Mouse (Mus musculus) ES-E14 (cell line): ENCODE data around the gene Cdc37. TPM values are rescaled to one million over a fixed set of nuclear protein-coding genes. Genes with fewer than 3 reads are reported as not detected.
A peak's percentile ranks its signal among the peaks of the same experiment; 100 is the strongest.

ENCODE experiments used
- DNase-seq: peaks from one replicate; pipeline ENCODE4 v3.0.0-alpha.2; 2013; ENCODE audit warnings: low read depth, low spot score
- H3K27ac ChIP-seq: 2 replicates; pipeline ENCODE4 v1.5.1; 2012; ENCODE audit warnings: low read depth, mild to moderate bottlenecking, low read length, moderate library complexity, mixed read lengths; ENCODE audit not compliant: poor library complexity, insufficient read depth, severe bottlenecking
- H3K36me3 ChIP-seq: 2 replicates; pipeline ENCODE4 v1.6.1; 2012; ENCODE audit warnings: mild to moderate bottlenecking, low read length, moderate library complexity, mixed read lengths; ENCODE audit not compliant: control insufficient read depth, poor library complexity, insufficient read depth, severe bottlenecking
- H3K4me1 ChIP-seq, 2 experiments: fragments of 150-350 bp in 1 of 2; sonication (generic) in 1 of 2; 2 replicates each; pipeline ENCODE4 v1.6.1; 2012; ENCODE audit warnings: low read length in 2 of 2, mild to moderate bottlenecking in 1 of 2, mixed read lengths in 1 of 2; ENCODE audit not compliant: control insufficient read depth in 2 of 2, insufficient read depth in 2 of 2, poor library complexity in 1 of 2
- H3K4me3 ChIP-seq, 2 experiments: fragments of 150-350 bp in 1 of 2; sonication (generic) in 1 of 2; 2 replicates each; pipeline ENCODE4 v1.5.1; 2012; ENCODE audit warnings: low read length in 2 of 2, low read depth in 1 of 2, mild to moderate bottlenecking in 1 of 2, mixed read lengths in 1 of 2; ENCODE audit not compliant: insufficient read depth in 1 of 2, poor library complexity in 1 of 2, severe bottlenecking in 1 of 2
- H3K9ac ChIP-seq: 2 replicates; pipeline ENCODE4 v1.6.1; 2012; ENCODE audit warnings: low read depth, mild to moderate bottlenecking, low read length, mixed read lengths; ENCODE audit not compliant: poor library complexity, insufficient read depth, severe bottlenecking
- H3K9me3 ChIP-seq: fragments of 150-350 bp; sonication (generic); 2 replicates; pipeline ENCODE4 v1.6.1; 2012; ENCODE audit warnings: low read depth, mild to moderate bottlenecking, low read length; ENCODE audit not compliant: control insufficient read depth, insufficient read depth
- CHD2 ChIP-seq: IDR thresholded peaks from 2 replicates; pipeline ENCODE4 v1.6.1; 2014; ENCODE audit warnings: mild to moderate bottlenecking, low read depth, low read length, inconsistent platforms
- HCFC1 ChIP-seq: IDR thresholded peaks from 2 replicates; pipeline ENCODE4 v1.6.1; 2012; ENCODE audit warnings: low read length, inconsistent platforms, borderline replicate concordance; ENCODE audit not compliant: insufficient read depth
- MAFK ChIP-seq: IDR thresholded peaks from 2 replicates; pipeline ENCODE4 v1.6.1; 2014; ENCODE audit warnings: mild to moderate bottlenecking, low read depth, low read length, inconsistent platforms; ENCODE audit not compliant: insufficient read depth
- ZC3H11A ChIP-seq: IDR thresholded peaks from 2 replicates; pipeline ENCODE4 v1.6.1; 2012; ENCODE audit warnings: low read depth, mild to moderate bottlenecking, inconsistent platforms, low read length, borderline replicate concordance
- ZNF384 ChIP-seq: IDR thresholded peaks from 2 replicates; pipeline ENCODE4 v1.6.1; 2012; ENCODE audit warnings: low read depth, low read length, inconsistent platforms
- in situ Hi-C, 2 experiments: fragments of 600-800 bp; cut with MboI; formaldehyde crosslinking; loops; one replicate each; pipeline ENCODE4 v1.15.1; 2025; ENCODE audit warnings: low sequenced_read_pairs in 2 of 2, inconsistent platforms in 1 of 2; ENCODE audit not compliant: unreplicated experiment in 2 of 2
- total RNA-seq: library from RNA; depleted of rRNA; stranded (reverse); fragments of 300-350 nt; gene quantifications from 2 replicates; pipeline ENCODE4 v1.2.3, GENCODE M21; 2012

The Cdc37 gene
- total RNA-seq, 1 experiment, result 165 TPM

DNA sequence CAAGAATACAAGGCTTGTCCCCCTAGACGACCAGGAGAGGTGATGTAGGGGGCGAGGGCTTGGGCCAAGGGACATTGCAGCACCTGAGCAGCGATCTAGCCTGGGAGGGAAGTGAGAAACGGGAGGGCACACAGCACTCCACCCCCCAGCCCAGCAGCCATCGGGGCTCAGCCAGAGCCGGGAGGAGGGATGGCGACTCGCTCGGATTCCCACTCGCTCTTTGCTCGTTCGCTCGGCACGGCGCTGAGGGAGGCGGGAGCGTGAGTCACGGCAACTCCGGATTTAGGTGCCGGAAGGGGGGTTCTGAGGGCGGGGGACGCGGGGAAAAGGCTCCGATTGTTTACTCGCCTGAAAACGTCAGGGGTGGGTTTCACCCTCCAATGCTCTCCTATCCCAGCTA, 14.3 kb upstream of the Cdc37 start:
- TF ChIP-seq ZNF384 (no peak), ZC3H11A (no peak), CHD2 (no peak), HCFC1 (no peak), MAFK (no peak)
- no peaks in the 10 kb centered on the region for H3K9me3 ChIP-seq
- no peak for DNase-seq
- no peak overlapping the region for H3K27ac ChIP-seq
- H3K4me3 ChIP-seq, result peak overlapping the region; percentile 38 to 40; a peak in 3 of 4 replicates
- in situ Hi-C loops, result no loop called here
- H3K36me3 ChIP-seq, result no peaks in the 10 kb centered on the region
- H3K9ac ChIP-seq, result peak overlapping the region; percentile 14; the same call in 1 of the 2 replicates
- H3K4me1 ChIP-seq, result peaks cover 0 to 5% of the 10 kb centered on the region in 2 experiments; a peak in 2 of 4 replicates

DNA sequence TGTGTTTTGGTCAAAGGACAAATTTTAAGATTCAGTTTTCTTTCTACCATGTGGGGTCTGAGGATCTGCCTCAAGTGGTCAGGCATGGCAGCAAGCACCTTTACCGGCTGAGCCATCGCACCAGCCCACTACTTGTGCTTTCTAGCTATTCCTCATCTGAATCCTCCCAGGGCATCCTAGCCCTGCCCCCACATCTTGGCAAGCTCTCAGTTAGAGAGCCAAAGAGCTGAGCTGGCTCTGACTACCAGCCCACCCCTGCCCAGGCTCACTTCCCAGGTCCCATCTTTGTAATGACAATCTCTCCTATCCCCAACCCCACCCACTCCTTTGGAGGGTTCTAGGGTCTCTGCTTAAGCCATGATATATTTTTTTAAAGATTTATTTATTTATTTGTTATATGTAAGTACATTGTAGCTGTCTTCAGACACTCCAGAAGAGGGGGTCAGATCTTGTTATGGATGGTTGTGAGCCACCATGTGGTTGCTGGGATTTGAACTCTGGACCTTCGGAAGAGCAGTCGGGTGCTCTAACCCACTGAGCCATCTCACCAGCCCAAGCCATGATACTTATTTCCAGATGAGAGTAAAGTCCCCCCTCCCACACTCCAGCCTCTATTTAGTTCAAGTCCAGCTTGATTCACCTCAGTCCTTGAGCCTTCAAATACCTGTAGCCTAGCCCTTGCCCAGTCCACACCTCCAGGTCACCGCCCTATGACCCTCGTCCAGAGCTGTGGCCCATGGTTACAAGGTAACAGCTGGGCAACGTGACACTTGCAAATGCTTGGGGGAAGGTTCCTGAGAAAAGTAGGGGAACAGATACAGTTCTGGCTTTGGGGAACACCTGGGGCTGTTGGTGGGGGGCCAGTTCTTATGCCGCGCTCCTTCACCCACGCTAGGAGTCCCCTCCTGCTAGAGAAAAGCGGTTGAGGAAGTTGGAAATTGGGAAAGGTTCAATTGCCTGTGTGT, 13.6 kb upstream of the Cdc37 start:
- no peak overlapping the region; a peak in 1 of 4 replicates for H3K4me3 ChIP-seq
- TF ChIP-seq CHD2, result no peak
- TF ChIP-seq ZC3H11A, result no peak
- TF ChIP-seq HCFC1, result no peak
- no peak for TF ChIP-seq MAFK
- no peak for TF ChIP-seq ZNF384
- in situ Hi-C loops, result no loop called here
- H3K36me3 ChIP-seq, result no peaks in the 10 kb centered on the region
- peak overlapping the region; percentile 14; the same call in 1 of the 2 replicates for H3K9ac ChIP-seq
- no peaks in the 10 kb centered on the region for H3K9me3 ChIP-seq
- H3K4me1 ChIP-seq, result peaks cover 0 to 5% of the 10 kb centered on the region in 2 experiments; a peak in 2 of 4 replicates
- H3K27ac ChIP-seq, result no peak overlapping the region
- no peak for DNase-seq

DNA sequence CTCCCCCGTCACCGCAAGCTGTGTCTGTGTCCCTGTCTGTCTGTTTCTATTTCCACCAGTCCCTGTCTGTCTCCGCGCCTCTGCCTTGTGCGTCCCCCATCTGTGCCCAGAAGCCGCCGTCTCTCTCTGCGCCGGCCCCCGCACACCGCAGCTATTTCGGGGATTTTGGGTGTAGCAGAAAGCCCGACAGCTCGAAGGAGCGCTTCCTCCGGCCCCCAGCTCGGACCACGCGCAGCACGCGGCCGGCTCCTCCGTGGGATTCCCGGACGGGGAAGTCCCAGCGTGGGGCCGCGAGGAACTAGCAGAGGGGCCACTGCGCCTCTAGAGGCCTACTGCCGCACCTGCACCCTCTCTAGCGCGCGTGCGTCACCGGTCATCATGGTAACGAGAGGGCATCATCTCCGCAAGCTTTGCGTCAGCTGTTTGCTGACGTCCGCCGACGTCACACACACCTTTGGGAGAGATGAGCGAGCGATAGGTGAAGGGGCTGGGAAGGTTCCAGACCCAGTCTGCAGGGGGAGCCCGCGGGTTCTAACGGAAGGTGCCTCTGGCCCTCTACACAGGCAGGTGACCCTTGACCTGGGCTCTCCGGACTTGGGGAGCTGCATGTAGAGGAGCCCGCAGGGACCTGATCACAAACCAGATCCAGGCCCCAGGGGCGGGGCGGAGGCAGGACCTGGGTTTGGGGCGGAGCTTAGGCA, 11.6 kb upstream of the Cdc37 start:
- H3K36me3 ChIP-seq, result no peaks in the 10 kb centered on the region
- peak overlapping the region; percentile 75 to 82 for H3K4me3 ChIP-seq
- DNase-seq, result peak; percentile 94
- TF ChIP-seq ZC3H11A (no peak), ZNF384 (no peak), CHD2 (no peak), HCFC1 (no peak), MAFK (no peak)
- in situ Hi-C loops, result no loop called here
- peaks cover 0 to 5% of the 10 kb centered on the region in 2 experiments; a peak in 2 of 4 replicates for H3K4me1 ChIP-seq
- peak overlapping the region; percentile 78 for H3K9ac ChIP-seq
- H3K27ac ChIP-seq, result 0 out of 2 replicates have a peak overlapping the region, but pooled peaks have one; percentile 1
- H3K9me3 ChIP-seq, result no peaks in the 10 kb centered on the region

DNA sequence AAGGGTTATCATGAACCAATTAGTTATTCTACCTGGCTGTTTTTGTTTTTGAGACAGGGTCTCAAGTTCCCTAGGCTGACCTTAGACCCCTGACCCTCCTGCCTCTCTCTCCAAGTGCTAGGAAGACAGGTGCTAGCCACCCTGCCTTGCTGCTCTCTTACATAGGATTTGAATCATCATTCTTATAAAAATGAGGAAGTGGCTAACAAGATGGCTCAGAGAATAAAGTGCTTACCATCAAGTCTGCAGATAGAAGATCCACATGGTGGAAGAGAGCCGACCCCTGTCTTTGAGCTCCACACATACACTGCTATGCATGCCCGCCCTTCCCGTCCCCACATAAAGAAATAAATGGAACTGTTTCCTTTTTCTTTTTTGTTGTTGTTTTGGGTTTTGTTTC, 5.0 kb upstream of the Cdc37 start:
- no peak overlapping the region for H3K9ac ChIP-seq
- DNase-seq, result no peak
- H3K27ac ChIP-seq, result no peak overlapping the region
- no peak for TF ChIP-seq HCFC1
- no peak for TF ChIP-seq MAFK
- no peak for TF ChIP-seq ZC3H11A
- TF ChIP-seq CHD2, result no peak
- TF ChIP-seq ZNF384, result no peak
- H3K36me3 ChIP-seq, result no peaks in the 10 kb centered on the region
- in situ Hi-C loops, result no loop called here
- H3K9me3 ChIP-seq, result no peaks in the 10 kb centered on the region
- H3K4me1 ChIP-seq, result peaks cover 0 to 4% of the 10 kb centered on the region in 2 experiments; a peak in 2 of 4 replicates
- H3K4me3 ChIP-seq, result no peak overlapping the region
